Mouse (Mus musculus): ENCODE measurements around the gene Nt5dc3. TPM values are rescaled to one million over a fixed set of nuclear protein-coding genes. Genes with fewer than 3 reads are reported as not detected.

The Nt5dc3 gene
- total RNA-seq, 1 experiment = 5.6 TPM

DNA sequence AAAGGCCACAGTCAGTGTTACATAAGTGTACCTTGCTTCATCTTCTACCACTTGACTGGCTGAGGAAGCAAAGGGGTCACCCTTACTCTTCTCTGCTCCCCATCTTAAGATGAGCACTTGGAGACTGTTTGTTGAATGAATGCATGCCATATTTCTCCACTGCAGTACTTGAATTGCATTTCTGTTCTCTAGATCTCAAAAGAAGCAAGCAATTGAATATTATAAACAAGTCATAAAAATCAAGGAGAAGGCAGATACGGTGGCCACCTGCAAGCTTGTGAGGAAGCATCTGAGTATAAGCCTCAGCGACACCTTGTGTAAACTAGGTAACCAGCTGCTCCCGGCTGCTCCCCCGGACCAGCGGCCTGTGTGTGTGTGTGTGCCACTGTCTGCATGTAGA lies 15.1 kb upstream of the Nt5dc3 start, which contains the start of gene Gm49358:
Gene Gm49358 (plus strand): TSS at position 301 of the 400 bp plus-strand sequence.
- in situ Hi-C loops (cut with MboI; ENCODE audit: low sequenced_read_pairs in 2 of 2, unreplicated experiment in 2 of 2) = no loop called here
- TF ChIP-seq HCFC1 (IDR thresholded peaks at IDR 0.05; ENCODE audit: borderline replicate concordance, insufficient read depth, low read length) (no peak), MAFK (IDR thresholded peaks at IDR 0.05; ENCODE audit: insufficient read depth, low read depth, low read length) (no peak), ZNF384 (IDR thresholded peaks at IDR 0.05; ENCODE audit: low read depth, low read length) (no peak), CHD2 (IDR thresholded peaks at IDR 0.05; ENCODE audit: low read depth, low read length) (no peak), ZC3H11A (IDR thresholded peaks at IDR 0.05; ENCODE audit: borderline replicate concordance, low read depth, low read length) (no peak)
- Histone ChIP-seq H3K9ac (ENCODE audit: insufficient read depth, low read depth, low read length, poor library complexity, severe bottlenecking) (no peak within 1 kb of the TSS), H3K4me3 (ENCODE audit: insufficient read depth in 1 of 2, low read depth in 1 of 2, low read length in 2 of 2, poor library complexity in 1 of 2, severe bottlenecking in 1 of 2) (no peak within 1 kb of the TSS), H3K9me3 (ENCODE audit: control insufficient read depth, insufficient read depth, low read depth, low read length) (no peaks in the 10 kb centered on the region), H3K36me3 (ENCODE audit: control insufficient read depth, insufficient read depth, low read length, poor library complexity, severe bottlenecking) (no peaks in the 10 kb centered on the region), H3K27ac (ENCODE audit: insufficient read depth, low read depth, low read length, poor library complexity, severe bottlenecking) (no peak within 1 kb of the TSS), H3K4me1 (ENCODE audit: control insufficient read depth in 2 of 2, insufficient read depth in 2 of 2, low read length in 2 of 2, poor library complexity in 1 of 2) (peaks cover 0 to 15% of the 10 kb centered on the region in 2 experiments; a peak in 2 of 4 replicates)
- no peak for DNase-seq (ENCODE audit: low read depth, low spot score)

DNA sequence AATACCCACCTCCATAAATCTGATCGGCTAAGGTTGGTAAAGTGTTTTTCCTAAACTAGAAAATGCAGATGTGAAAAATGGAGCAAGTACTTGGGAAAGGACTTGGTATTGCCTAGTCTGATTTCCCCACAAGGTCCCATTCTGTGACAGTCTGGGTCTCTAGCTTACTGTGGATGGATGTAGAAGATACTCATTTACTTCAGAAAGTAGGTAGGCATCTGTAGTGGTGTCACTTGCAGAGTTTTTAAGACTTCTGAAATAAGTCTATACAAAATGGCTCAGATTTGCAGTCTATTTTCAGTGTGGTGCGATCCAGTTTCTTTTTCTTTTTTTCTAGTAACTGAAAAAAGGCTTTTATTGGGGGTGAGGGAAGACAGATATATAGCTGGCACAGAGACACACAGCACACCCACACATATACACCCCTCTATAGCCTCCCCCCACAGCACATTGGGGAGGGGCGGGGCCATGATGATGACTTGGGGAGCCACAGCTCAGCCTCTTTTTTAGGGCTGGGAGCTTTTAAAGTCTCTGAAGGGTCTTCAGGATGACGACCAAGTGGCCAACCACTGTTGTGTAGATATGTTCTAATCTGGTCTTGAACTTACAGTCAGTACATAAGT lies 13.3 kb upstream of the Nt5dc3 start:
- in situ Hi-C loops (cut with MboI; ENCODE audit: low sequenced_read_pairs in 2 of 2, unreplicated experiment in 2 of 2) = no loop called here
- H3K36me3 ChIP-seq (ENCODE audit: control insufficient read depth, insufficient read depth, low read length, poor library complexity, severe bottlenecking) = no peaks in the 10 kb centered on the region
- TF ChIP-seq ZC3H11A (IDR thresholded peaks at IDR 0.05; ENCODE audit: borderline replicate concordance, low read depth, low read length) = no peak
- no peak for TF ChIP-seq MAFK (IDR thresholded peaks at IDR 0.05; ENCODE audit: insufficient read depth, low read depth, low read length)
- no peak for TF ChIP-seq HCFC1 (IDR thresholded peaks at IDR 0.05; ENCODE audit: borderline replicate concordance, insufficient read depth, low read length)
- no peak for TF ChIP-seq CHD2 (IDR thresholded peaks at IDR 0.05; ENCODE audit: low read depth, low read length)
- TF ChIP-seq ZNF384 (IDR thresholded peaks at IDR 0.05; ENCODE audit: low read depth, low read length) = no peak

DNA sequence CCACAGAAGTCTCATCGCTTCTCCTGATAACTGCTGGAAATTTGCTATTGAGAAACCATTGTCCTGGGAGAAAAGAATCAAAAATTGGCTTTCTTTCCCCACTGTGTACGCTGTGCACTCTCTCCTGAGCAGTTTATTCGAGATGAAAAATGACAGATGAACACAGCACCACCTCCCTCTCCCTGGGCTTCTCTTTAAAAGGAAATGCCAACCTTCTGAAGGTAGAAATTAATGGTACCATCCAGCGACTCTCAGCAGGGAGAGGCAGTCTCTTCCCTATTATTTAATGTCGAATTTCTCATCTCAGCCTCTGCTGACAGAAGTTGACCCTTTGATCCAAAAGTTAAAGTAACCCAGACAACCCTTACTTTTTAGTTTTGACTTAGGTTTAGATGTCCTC lies 9.6 kb upstream of the Nt5dc3 start:
- Histone ChIP-seq H3K9me3 (ENCODE audit: control insufficient read depth, insufficient read depth, low read depth, low read length) (no peaks in the 10 kb centered on the region), H3K27ac (ENCODE audit: insufficient read depth, low read depth, low read length, poor library complexity, severe bottlenecking) (no peak overlapping the region), H3K4me1 (ENCODE audit: control insufficient read depth in 2 of 2, insufficient read depth in 2 of 2, low read length in 2 of 2, poor library complexity in 1 of 2) (peaks cover 7 to 16% of the 10 kb centered on the region in 2 experiments), H3K4me3 (ENCODE audit: insufficient read depth in 1 of 2, low read depth in 1 of 2, low read length in 2 of 2, poor library complexity in 1 of 2, severe bottlenecking in 1 of 2) (no peak overlapping the region), H3K9ac (ENCODE audit: insufficient read depth, low read depth, low read length, poor library complexity, severe bottlenecking) (no peak overlapping the region), H3K36me3 (ENCODE audit: control insufficient read depth, insufficient read depth, low read length, poor library complexity, severe bottlenecking) (no peaks in the 10 kb centered on the region)
- in situ Hi-C loops (cut with MboI; ENCODE audit: low sequenced_read_pairs in 2 of 2, unreplicated experiment in 2 of 2) = no loop called here
- no peak for DNase-seq (ENCODE audit: low read depth, low spot score)
- TF ChIP-seq CHD2 (IDR thresholded peaks at IDR 0.05; ENCODE audit: low read depth, low read length) = no peak
- TF ChIP-seq ZC3H11A (IDR thresholded peaks at IDR 0.05; ENCODE audit: borderline replicate concordance, low read depth, low read length) = no peak
- TF ChIP-seq MAFK (IDR thresholded peaks at IDR 0.05; ENCODE audit: insufficient read depth, low read depth, low read length) = no peak
- no peak for TF ChIP-seq HCFC1 (IDR thresholded peaks at IDR 0.05; ENCODE audit: borderline replicate concordance, insufficient read depth, low read length)
- no peak for TF ChIP-seq ZNF384 (IDR thresholded peaks at IDR 0.05; ENCODE audit: low read depth, low read length)

More for the DNA sequence above, 13.3 kb upstream of the Nt5dc3 start:
- Histone ChIP-seq H3K9me3 (ENCODE audit: control insufficient read depth, insufficient read depth, low read depth, low read length) (no peaks in the 10 kb centered on the region), H3K4me1 (ENCODE audit: control insufficient read depth in 2 of 2, insufficient read depth in 2 of 2, low read length in 2 of 2, poor library complexity in 1 of 2) (peaks cover 3 to 28% of the 10 kb centered on the region in 2 experiments), H3K4me3 (ENCODE audit: insufficient read depth in 1 of 2, low read depth in 1 of 2, low read length in 2 of 2, poor library complexity in 1 of 2, severe bottlenecking in 1 of 2) (no peak overlapping the region), H3K9ac (ENCODE audit: insufficient read depth, low read depth, low read length, poor library complexity, severe bottlenecking) (no peak overlapping the region), H3K27ac (ENCODE audit: insufficient read depth, low read depth, low read length, poor library complexity, severe bottlenecking) (no peak overlapping the region)
- DNase-seq (ENCODE audit: low read depth, low spot score) = no peak

DNA sequence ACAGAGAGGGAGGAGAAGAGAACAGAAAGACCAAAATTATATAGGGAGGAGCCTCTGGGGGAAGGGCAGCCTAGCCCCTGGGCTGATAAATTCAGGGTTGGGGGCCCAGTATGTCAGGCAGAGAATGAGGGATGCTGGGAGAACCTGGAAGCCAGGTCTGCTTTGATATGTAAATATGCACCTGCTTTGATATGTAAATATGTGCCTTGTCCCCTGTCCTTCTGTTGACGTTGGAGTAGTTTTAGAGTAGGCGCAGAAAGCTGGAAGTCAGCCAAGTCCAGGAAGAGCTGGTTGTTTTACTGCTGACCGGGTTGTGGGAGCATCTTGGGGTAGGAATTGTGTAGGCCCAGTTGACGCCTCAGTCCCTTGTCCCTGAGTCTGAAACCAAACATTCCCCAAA lies 9.0 kb upstream of the Nt5dc3 start:
- Histone ChIP-seq H3K27ac (ENCODE audit: insufficient read depth, low read depth, low read length, poor library complexity, severe bottlenecking) (no peak overlapping the region), H3K9ac (ENCODE audit: insufficient read depth, low read depth, low read length, poor library complexity, severe bottlenecking) (no peak overlapping the region), H3K4me1 (ENCODE audit: control insufficient read depth in 2 of 2, insufficient read depth in 2 of 2, low read length in 2 of 2, poor library complexity in 1 of 2) (peaks cover 7 to 16% of the 10 kb centered on the region in 2 experiments), H3K4me3 (ENCODE audit: insufficient read depth in 1 of 2, low read depth in 1 of 2, low read length in 2 of 2, poor library complexity in 1 of 2, severe bottlenecking in 1 of 2) (no peak overlapping the region), H3K36me3 (ENCODE audit: control insufficient read depth, insufficient read depth, low read length, poor library complexity, severe bottlenecking) (no peaks in the 10 kb centered on the region), H3K9me3 (ENCODE audit: control insufficient read depth, insufficient read depth, low read depth, low read length) (no peaks in the 10 kb centered on the region)
- no peak for DNase-seq (ENCODE audit: low read depth, low spot score)
- in situ Hi-C loops (cut with MboI; ENCODE audit: low sequenced_read_pairs in 2 of 2, unreplicated experiment in 2 of 2) = no loop called here
- TF ChIP-seq ZC3H11A (IDR thresholded peaks at IDR 0.05; ENCODE audit: borderline replicate concordance, low read depth, low read length) = no peak
- no peak for TF ChIP-seq MAFK (IDR thresholded peaks at IDR 0.05; ENCODE audit: insufficient read depth, low read depth, low read length)
- TF ChIP-seq CHD2 (IDR thresholded peaks at IDR 0.05; ENCODE audit: low read depth, low read length) = no peak
- no peak for TF ChIP-seq ZNF384 (IDR thresholded peaks at IDR 0.05; ENCODE audit: low read depth, low read length)
- no peak for TF ChIP-seq HCFC1 (IDR thresholded peaks at IDR 0.05; ENCODE audit: borderline replicate concordance, insufficient read depth, low read length)
